Mouse (Mus musculus) brain, embryonic 18.5 days (tissue): Measurements from ENCODE around the gene Fam71d.

Experiments used
- DNase-seq: peaks from one replicate; pipeline ENCODE4 v3.0.0-alpha.2; 2012; ENCODE audit warnings: low read depth, low spot score

Gene Fam71d

DNA sequence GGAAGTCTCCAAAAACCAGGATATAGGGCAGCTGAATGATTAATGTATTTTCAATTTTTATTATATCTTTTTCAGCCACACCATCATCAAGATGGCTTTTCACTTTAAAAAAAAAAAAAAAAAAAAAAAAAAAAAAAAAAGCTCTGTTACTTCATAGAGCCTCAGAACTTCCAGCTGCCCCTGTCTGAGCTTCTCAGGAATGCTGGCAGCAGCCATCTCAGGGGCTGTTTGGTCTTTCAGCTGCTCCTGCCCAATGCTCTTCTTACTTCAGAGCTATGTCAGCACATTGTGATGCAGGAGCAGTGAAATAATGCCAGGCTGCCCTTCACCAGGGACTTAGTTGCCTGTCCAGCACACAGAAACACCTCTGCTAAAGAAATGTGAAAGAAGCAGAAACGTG is at the start of gene Fam71d:
Gene Fam71d, plus strand, starts transcription at position 211 of the 400 bp plus-strand sequence.
- no peak for DNase-seq

DNA sequence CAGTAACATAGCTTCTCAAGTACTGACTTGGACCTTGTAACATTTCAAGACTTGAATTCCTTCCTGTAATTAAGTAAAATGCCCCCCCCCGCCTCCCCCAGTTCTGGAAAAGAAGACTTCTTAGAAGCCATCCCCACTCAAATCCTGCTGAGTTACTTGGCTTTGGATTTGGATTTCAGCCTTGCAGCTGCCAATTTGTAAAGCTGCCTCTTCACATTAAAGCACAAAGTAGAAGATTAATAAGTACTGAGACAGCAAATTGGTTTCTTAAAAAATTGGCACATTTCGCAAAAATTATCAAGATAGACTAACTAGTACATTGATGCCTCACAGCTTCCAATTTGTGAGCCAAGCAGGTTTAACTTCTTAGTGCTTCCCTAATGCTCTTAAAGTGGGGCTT is 47.6 kb upstream of the Fam71d start:
- peak; percentile 4 for DNase-seq

DNA sequence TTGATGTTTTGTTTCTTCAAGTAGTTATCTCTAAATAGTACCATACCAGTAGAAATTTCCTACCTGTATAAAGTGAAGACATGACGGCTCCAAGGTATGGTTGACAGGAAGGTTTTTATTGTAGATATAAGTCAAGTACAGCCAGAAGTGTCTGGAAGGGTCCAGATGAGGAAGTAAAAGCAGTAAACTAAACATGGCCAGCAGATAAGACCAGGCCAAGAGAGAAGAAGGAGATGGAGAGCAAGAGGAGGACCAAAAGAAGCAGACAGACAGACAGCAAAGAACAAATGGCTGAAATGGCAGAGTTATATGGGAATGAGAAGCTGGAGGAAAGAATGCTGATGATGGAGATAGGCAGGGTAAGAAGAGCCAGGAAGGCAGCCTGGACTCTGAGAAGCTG is 46.1 kb upstream of the Fam71d start:
- no peak for DNase-seq

DNA sequence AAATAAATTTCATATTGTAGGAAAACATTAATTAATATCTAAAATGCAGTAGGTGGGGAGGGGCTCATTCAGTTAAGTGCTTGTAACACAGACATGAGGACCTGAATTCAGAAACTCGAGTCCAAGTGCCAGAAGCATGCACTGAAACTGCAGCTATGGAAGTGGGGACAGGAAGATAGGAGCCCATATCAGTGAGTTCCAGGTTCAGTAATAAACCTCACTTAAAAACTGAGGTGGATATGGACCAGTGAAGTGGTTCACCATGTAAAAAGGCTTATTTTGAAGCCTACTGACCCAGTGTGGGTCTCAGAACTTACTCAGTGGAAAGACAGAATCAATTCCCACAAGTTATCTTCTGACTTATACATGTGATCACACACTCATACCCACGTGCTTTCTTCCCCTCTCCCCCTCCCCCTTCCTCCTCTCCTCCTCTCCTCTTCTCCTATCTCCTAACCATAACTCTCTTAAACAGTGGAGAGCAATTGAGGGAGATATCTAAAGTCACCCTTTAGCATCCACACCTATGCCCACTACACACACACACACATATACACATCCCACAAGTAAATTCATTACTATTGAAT is 31.5 kb upstream of the Fam71d start:
- DNase-seq = no peak

DNA sequence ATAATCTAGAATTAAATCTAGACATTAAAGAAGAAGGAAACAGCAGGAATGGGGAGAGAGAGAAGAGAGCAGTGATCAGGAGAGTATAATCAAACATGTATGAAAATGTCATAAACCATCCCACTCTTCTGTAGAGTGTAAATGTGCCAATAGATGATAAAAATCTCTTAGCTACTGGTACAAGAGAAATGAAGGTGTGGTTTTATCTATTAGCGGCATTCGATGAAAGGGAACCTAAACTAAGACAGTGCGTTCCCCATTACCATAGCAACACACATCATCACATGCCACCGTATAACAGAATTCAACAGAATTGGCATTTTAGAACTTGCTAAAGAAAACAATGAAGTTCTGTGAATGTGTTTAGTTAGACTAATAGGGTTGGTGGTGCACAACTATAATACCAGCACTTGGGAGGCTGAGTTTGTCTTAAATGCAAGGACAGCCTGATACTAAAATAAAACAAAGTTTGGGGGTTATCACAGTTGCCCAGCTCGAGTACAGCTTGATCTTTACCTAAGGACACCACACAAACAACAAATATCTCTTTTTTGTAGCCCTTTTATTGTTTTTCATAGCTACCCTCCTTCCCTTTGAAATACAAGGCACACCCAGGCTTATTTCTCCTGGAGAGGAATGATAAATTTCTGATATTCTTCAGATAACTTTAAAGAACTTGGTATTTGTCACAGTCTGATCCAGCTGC is 13.1 kb upstream of the Fam71d start:
- DNase-seq = no peak

DNA sequence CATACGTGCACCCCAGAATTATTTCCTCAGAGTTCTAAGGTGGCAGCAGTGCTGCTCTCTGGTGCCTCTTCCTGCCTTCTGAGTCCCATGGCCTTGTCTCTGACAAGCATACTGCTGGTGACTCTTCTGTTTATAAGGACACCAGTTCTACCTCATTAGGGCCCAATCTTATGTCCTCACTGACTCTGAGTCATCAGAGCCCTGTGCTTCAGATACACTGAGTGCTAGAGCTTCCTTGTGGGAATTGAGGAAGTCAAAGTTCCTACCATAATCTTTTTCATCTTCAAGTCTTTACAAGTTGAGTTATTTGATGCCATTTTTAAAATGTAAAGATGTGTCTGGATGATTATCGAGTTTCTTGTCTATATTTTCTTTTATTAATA is 12.5 kb upstream of the Fam71d start:
- no peak for DNase-seq

DNA sequence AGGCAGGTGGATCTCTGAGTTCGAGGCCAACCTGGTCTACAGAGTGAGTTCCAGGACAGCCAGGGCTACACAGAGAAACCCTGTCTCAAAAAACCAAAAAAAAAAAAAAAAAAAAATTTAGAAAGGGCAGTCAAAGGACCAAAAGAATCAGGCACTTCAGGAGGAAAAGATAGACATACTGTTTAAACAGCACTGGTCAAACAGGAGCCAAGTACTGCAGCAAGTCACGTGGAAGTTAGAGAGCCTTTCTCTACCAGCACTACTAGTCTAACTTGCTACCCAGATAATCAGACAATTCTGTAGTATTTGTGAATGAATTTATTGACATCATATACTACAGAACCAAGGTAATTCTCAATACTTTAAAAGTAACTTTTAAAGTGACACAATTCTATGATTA is 10.3 kb upstream of the Fam71d start:
- DNase-seq = no peak

DNA sequence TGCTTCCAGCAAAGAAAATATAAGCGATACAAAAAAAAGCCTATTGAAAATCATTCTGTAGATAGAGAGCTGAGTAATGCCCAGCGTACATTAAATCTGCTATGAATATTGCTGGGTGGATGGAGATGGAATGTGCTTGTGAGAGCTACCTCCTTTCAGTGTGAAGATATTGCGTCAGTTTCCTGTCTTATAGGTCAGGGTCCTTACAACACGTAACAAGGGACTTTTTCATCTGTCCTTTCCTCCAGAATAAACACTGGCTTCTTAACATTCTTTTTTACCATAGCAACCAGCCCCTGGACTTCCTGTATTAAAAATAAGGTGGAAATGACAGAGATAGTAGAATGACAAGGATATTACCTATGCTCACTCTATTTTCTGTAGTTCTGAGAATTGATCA is 9.1 kb upstream of the Fam71d start:
- DNase-seq = no peak

DNA sequence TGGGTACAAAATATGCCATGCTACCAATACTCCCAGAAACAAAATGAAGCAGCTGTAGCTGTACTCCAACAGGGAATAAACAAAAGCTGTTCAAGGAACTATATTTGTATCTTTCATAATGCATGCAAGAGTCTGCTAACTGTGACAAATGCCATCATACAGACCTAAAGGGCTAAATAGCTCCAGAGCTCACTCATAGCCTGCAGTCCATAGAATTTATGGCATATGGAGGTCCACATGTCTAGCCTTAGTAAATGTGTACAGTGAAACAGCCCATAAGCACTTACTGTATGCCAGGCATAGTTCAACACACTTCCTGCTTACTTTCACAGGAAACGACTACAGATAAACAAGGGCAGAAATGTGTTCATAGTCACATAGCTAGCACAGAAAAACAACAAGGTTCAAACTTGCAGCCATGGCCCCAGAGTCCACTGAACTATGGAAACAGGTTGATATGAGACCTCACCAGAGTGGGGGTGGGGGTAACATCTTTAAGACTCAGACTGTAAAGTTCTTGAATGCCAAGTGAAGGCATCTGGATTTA is 5.6 kb upstream of the Fam71d start:
- DNase-seq = no peak

DNA sequence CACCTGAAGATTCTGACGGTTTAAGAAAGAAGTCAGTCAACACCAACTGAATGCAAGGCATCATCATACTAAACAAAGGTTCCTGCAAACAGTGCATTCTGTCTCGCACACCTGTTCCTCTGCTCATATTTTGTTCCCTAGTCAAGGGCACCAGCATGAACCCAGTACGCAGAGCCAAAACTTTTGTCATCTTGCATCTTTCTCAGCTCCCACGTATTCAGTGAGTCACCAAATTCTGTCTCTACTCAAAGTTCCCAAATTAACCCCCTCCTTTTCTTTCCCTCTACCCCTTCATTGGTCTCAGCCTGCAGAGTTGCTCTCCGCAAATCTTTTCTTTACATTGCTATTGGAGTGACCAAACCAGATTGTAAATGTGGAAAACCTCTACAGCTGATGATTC is 2.5 kb upstream of the Fam71d start:
- no peak for DNase-seq

DNA sequence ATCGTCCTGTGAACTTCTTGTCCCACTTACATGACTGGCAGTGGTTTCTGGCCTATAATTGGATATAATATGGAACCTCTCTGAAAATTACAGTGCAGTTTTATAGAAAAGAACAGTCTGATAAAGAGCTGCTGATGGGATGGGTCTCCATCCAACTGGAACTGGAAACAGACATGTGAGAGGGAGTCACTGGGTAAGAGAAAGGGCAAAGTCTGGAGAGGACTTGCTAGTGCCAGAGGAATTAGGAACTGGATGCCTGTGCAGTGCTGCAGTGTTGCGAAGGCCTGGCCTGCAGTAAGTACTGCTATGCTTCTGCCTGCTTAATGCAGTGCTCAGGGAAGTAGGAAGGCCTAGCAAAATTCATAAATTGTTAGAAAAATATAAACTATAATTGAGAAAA is 1.9 kb downstream of the Fam71d start:
- no peak for DNase-seq

DNA sequence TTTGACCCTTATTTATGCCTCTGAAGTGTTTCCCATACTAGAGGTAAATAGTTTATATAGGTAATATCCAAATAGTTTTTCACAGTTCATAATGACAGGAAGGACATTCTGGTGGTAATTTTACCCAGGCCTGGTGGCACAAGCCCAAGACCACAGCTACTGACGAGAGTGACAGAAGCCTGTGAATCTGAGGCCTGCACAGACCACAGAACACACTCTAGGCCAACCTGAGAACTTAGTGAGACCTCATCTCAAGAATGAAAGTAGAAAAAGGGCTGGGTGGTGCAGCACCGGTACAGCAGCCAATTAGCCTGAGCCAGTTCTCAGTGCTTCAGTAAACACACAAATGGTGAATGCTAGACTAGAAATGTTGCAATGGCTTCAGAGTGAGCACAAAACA is 26.4 kb downstream of the Fam71d start:
- no peak for DNase-seq

DNA sequence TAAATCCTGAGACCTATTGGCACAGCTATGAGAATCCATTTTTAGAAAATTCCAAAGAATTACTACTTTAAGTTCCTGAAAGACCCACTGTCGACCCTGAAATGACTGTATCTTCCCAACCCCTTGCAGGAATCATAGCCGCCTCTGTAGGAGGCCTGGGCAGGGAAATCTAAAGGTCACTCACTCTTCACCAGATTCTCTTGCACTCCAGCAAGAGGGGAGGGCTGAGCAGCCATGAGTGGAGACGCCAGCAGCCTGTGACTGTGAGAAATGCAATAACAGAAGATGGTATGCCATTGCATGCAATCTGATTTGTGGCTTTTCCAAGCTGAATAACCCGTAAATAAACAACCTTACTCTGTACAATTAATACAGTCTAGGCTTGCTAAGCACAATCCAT is 36.4 kb downstream of the Fam71d start:
- DNase-seq = no peak

DNA sequence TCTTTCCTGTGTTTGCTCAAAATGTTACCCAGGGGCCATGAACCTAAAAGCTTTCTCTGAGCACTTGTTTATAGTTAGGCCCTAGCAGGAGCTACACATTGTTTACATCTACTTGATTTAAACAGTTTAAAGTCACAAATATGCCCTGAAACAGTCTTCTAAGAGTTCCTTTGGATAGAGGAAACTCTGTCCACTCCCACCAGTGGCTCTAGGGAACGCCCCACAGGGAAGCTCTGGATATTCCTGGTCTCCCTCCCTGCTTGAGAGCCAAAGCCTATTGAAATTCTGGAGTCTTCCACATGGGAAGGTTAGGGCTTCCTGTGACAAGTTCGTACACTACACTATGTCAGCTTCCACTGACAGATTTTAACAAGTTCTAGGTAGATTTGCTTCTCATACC is 48.3 kb downstream of the Fam71d start:
- no peak for DNase-seq

DNA sequence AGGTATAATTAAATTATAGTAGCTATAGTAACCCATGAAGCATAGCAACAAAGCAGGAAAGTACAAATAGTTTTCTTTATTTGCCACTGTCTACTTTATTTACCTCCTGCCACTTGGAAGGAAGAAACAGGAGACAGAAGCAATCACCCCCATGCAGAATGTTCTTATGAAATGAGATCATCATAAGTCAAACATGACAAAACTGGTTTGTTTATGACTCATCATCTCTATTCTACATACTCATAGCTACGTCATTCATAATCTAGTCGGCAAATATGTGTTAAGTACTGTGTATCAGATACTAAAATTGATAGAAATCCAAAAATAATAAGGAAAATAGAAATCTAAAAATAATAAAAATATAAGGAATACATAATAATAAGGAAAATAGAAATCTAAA is 49.0 kb downstream of the Fam71d start:
- DNase-seq = no peak

DNA sequence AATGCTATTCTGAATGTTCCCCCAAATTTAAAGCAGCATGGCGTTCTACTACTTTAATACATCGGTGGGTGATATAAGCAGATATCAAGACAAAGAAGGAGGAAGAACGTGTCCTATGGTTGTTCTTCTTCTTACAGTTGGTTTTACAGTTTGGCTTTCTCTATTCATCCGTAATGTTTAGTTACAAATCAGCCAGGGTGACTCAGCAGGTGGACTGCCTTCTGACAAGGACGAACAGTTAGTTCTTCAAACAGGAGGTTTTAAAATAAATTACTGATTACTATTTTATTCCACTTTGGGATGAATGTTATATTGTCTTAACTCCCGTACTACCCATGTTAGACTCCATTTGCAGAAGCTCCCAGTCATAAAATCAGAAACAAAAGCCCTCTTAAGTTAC is 54.9 kb downstream of the Fam71d start:
- DNase-seq = no peak

DNA sequence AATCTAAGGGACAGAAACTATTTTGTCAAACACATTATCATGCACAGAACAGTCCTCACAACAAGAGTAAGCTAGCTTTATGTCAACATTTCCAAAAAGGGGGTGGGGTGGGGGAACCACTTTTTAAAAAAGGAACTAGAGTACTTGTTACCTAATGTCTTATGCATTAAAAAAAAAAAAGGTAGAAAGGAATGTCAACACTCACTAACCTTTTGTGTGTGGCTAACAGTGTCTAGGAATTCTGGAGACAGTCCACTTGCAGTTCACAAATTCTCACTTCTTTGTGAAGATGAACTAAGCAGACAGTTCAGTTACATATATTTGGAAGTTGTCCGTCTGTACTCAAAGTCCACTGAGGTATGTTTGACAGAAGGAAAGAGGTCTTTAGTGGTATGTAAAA is 56.1 kb downstream of the Fam71d start:
- DNase-seq = no peak

DNA sequence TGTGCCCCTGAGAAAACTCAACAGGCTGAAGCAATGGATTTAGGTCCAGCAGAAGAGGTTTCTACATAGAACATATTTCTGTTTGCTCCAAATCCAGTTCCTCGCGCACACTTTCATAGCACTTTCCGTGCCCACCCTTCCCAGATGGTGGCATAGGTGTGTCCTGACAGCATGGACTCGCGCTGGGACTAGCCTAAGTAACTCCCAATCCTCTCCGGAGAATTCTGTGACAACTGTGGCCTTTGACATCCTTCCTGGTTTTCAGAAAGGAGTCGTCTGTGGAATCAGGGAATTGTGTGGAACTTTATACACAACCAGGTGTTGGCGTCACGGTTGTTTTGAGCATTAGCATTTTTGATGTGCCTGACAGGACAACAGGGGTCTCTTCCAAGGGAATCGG is 56.8 kb downstream of the Fam71d start:
- peak; percentile 2 for DNase-seq

DNA sequence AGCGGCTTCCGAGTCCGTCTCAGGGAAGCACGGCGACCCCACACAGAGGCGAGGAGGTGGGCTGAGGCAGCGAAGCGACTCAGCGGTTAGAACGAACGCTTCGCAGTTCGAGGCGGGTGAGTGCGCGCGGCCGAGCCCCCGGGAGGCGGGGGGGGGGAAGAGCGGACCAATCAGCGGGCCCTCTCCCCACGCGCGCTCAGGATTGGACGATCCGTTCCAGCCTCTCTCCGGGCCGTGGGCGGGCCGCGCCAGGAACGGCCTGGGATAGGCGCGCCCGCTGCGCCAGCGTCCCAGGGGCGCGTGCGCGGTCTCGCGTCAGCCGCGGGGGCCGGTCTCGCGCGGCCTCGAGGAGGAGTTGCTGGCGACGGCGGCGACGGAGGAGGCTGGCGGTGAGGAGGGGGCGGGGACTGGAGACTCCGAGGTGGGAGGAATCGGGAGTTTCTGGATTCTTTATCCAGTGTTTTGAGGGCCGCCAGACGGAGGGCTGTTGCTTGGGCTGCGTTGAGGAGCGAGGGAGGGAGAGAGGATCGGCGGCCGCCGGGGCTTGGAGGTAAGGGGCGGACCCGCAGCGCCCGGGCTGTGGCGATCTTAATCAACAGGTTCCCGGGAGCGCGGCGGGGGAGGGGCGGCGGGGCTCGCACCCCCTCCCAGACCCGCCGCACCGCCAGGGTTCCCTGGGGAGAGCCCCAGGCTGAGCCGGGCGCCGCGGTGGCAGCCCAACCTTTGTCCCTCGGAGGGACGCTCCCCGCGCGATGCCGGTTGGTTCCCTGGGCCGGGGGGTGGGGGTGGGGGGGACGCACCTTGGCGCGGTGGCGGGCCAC is 57.4 kb downstream of the Fam71d start, which contains the start of gene Mpp5:
Gene Mpp5, plus strand, starts transcription at position 351 of the 821 bp plus-strand sequence.
- DNase-seq = peak; percentile 94

DNA sequence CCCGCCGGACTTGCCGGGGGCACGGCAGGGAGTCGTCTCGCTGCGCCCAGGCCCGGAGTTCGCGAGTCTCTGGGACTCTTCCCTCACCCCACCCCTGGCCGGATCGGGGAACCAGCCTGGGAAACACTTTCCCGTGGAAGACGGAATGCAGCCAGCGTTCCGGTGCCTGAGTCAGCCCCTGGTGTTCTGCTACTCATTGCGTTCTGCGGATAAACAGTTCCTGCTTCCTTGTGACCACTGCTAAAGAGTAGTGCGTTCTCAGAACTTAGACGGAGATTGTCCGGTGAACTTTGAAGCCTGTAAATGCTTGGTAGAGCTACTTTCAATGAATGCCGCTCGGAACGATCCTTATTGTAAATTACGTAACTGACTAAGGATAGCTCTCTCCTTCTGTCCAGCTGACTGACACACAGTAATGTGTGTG is 58.1 kb downstream of the Fam71d start:
- peak; percentile 2 for DNase-seq

DNA sequence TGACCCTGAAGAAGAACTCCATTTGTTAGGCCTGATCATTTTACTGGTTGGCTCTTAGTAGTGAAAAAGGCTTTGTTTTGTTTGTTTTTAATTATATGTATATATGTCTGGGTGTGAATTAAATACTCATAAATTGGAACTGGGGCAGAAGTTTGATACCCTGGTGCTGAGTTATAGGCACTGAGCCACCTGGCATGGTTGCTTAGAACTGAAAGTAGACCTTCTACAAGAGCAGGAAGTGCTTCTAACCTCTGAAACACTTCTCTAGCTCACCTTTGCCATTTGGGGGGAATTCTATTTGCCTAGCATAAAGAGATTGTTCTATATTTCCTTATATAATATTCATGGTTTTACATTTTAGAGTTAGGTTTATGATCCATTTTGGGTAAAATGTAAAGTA is 70.6 kb downstream of the Fam71d start:
- no peak for DNase-seq

DNA sequence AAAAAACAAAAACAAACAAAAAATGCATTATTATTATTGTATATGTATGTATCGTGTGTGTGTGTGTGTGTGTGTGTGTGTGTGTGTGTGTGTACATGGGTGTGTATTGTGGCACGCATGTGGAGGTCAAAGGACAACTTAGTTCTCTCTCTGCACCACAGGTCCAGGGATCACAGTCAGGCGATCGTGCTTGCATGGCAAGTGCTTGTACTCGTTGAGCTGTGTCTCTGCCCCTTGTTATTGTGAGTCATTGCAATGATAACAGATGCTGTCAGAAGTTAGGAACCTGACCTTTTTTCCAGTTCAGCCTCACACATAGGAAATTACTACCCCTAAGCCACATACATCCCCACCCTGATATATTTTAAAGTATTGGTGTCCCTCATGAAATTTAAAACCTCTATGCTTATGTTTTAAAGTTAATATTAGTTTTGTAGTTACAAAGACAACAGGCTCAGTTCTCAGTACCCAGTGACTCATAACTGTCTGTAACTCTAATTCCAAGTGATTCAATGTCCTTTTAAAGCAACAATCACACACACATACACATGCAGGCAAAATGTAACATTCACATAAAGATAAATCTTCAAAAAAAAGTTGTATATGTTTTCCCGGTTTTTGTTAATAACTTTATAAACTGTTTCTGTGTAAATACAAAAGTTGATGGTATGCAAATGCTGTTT is 77.8 kb downstream of the Fam71d start:
- DNase-seq = no peak
